Mouse (Mus musculus): ENCODE results near the gene Prr5. TPM values are rescaled to one million over a fixed set of nuclear protein-coding genes. Genes with fewer than 3 reads are reported as not detected.

Gene Prr5
- 10 to 100 TPM; 10.6 to 17.3 TPM for total RNA-seq (2021)

DNA sequence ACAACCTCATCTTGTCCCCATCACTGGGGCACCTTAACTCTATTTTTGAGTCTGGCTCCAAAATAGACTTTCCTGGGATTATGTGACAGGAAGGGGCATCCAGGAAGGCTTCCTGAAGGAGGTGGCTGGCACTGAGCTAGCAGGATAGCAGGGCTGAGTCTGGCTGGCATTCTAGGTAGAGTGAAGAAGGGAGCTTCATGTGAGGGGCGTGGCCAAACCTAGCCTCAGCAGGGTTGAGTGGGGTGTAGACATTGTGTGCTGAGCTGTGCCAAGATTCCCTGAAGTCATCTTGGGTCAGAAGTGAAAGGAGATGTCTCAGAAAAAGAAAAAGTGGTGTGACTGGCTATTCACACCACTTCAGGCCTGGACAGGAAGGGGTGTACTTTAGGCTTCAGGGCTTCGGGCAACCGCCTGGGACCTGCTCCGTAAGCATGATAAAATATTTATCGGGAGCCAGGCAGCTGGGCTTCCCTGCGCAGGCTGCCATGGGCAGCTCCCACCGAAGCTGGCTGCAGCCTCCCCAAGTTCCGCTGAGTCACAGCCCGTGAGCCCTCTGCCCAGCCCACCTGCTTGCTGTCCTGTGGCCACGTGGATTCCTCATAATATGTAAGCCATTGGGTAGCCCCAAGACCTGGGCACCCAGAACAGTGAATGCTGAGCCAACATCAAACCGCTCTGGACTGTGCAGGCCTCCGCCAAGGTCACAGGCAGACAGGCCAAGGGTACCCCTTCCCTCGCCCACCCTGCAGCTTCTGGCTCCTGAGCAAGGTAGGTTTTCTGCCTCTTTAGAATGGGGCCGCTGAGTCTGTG, at the start of gene Prr5:
TSS of gene Prr5 (plus strand) at position 683 of the 810 bp plus-strand sequence.
- no peak for DNase-seq

DNA sequence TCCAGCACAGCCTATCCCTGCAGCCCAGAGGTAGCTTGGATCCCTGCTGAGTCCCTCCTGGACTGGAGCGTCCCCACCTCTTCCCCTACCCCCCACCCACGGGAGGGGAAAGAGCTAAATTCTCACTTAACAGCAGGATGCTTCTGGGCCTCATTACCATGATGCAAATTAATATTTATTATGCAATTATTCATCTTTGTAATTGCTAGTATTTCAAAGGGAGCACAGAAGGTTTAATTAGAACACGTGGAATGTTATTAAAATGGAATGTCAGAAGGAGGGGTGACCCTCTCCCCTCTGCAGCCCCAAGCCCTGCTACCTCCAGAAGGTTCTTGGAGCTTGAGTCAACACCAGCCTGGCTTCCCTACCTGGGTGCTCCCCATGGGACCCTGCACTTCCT, 49.4 kb upstream of the Prr5 start:
- no peak for DNase-seq

DNA sequence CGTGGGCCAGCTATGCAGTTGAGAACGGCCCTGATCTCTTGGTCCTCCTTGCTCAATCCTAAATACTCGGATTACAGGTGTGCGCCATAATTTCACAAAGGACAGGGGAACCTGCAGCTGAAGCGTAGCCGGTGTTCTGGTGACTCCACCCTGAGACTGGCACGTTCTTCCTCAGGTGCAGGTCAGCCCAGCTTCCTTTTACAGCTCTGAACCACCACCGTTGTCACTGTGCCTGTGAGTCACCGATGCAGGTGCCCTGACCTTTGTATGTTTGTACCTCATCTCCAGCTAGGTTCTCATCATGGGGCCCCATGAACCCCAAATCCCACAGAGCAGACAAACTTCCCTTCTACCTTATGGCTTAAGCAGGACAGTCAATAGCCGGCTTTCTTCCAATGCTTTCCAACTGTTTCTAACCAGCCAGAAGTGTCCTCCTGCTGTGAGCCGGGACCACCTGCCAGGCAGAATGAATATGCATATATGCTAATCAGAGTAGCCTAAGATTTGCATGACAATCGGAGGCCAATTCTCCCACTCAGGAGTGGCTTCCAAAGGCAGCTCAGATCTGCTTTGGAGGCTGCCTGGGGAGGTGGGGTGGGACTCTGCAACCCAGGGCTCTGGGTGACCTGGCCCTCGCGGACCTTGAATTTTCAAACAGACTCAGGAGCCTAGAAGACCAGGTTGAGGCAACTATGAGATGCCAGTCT, 47.5 kb upstream of the Prr5 start:
- peak; percentile 18 to 23 for DNase-seq

DNA sequence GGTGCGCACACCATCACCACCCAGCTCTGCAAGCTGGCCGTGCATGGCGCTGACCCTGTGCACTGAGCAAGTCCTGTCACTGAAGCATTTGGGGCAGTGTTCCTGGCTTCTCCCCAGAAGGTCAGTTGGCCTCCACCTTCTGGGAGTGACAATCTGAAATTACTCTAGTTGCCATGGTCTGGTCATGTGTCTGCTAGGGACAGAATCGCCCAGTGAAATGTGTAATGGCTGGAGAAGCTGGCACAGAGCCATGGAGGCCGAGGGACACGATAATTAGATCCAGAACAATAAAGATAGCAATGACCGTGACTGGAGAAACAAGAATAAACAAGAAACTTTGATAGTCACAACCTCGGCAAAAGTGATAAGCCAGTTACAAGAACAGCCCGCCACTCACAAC, 44.5 kb upstream of the Prr5 start:
- DNase-seq: no peak

DNA sequence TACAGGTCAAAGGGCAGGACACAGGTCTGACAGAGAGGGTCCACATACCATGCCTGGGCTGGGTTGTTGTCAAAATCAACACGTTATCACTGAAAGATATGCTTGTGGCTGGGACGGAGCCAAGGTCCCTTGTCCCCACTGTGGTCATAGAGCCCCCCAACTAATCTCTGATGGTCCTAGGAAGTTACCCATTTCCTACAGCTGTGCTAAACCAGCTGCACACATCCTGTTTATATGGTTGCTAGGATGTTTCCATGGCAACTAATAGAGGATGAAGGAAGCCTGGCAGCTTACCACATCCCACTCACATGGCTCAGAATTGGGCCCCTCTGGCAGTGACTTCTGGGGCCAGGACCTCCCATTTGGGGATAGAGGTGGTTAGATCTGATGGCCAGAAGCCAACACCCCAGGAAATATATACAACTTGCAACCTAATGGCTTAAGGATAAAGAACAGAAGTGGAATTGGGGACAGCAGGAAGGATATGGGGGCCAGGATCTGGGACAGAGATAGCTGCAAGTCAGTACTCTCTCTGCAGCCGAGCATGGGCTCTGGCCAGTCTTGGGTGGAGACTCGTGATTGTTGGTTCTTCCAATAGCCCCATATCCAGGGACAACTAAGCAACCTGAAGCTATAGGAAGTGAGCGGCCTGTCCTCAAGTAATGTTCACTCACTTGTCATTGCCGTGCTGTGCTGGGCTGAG, 43.6 kb upstream of the Prr5 start:
- no peak for DNase-seq

DNA sequence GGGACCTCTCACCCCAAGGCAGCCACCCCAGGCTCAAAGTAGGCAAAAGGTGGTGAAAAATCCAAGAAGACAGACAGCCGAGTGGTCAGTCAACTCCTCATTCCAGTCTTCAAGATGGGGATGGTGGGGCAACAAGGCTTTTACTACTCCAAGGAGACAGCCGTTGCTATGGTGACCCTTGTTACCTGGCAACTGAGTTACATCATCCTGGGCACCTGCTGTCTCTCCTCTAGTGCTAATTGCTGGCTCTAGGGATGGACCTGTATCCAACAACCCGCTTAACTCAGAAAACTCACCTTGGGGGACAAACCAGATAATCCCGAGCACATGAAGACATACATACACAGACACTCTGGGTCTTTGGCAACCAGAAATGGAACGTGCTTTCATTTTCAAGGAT, 42.1 kb upstream of the Prr5 start:
- peak; percentile 50 to 51 for DNase-seq

DNA sequence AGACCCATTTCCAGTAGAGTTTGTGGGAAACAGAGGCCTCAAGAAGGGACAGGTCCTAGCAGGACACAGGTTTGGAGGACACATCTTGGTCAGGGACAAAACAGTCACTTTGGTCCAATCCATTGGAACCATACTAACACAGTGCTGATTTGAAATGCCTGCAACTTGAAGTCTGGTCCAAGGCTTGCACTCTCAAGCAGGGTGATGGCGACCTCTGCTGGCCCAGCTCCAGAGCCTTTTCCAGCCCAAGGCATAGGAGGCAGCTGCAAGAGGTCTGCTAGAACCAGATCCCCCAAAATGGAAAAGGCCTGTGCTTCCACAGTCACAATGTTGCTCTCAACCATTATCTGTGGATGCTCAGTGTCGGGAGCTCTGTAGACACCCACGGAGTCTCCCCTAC, 39.7 kb upstream of the Prr5 start:
- peak in 1 of 2 experiments; percentile 49 for DNase-seq

DNA sequence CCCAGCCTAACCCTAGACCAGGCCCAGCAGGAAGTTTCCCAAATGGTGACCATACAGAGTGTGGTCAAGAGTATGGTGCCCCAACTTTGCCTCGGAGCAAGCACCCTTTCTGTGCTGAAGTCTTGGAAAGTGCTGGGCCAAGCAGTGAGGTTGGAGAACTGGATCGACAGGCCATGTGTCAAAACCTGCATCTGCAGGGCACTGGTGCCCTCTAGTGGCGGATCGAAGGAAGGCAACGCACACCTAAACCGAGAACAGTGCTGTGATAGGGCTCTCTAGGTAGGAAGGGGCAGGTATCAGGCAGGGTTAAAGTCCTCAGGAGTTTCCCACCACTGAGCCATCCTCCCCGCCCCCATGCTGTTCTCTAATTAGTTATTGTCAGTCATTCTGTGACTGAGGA, 37.9 kb upstream of the Prr5 start:
- DNase-seq: peak; percentile 70 to 72

DNA sequence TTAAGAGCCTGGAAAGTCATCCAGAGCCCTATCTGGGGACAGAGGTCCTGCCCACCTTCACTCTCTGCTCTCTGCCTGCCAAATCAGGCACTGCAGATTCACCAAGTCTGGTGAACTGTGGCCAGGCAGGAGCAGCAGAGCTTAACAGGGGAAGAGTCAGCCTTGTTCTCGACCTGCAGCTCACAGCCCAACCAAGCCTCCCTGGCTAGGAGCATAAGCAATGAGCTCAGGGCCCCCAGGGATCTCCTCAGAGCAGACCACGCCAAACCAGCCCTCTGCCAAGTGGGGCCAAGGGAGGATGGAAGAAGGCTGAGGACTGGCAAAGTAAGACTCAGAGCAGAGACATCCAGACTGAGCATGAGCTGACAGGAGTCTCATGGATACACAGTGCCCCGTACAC, 35.1 kb upstream of the Prr5 start:
- no peak for DNase-seq

DNA sequence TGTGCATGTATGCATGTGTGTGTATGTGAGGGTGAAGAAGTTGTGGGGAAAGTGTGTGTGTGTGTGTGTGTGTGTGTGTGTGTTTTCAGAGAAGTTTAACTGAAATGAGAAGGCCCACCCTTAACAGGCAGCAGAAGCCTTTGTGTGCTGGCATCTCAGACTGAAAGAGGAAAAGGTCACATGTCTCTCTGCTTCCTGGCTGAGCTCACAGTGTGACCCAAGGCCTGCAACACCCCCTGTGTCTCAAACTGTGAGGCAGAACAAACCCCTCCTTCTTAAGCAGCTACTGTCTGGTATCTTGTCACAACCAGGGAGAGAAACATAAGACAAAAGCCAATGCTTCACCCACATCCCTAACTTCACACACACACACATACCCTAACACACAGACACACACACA, 31.0 kb upstream of the Prr5 start:
- DNase-seq: no peak

DNA sequence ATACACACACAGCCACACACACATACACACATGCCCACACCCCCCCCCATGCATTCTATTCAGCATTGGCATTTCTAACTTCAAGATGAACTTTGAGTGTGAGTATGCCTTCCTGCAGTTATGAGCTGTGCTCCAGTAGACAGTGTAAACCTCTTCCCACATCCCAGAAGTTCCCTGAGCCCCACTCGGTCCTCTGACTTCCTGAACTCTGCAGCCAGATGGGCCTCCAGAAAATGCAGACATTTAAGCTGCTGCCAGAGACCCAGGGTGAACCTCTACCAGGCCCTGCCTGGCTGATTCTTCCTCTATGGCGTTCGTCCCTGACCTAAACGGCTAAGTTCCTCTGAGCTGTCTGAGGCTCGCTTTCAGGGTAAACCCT, 30.4 kb upstream of the Prr5 start:
- DNase-seq: no peak

DNA sequence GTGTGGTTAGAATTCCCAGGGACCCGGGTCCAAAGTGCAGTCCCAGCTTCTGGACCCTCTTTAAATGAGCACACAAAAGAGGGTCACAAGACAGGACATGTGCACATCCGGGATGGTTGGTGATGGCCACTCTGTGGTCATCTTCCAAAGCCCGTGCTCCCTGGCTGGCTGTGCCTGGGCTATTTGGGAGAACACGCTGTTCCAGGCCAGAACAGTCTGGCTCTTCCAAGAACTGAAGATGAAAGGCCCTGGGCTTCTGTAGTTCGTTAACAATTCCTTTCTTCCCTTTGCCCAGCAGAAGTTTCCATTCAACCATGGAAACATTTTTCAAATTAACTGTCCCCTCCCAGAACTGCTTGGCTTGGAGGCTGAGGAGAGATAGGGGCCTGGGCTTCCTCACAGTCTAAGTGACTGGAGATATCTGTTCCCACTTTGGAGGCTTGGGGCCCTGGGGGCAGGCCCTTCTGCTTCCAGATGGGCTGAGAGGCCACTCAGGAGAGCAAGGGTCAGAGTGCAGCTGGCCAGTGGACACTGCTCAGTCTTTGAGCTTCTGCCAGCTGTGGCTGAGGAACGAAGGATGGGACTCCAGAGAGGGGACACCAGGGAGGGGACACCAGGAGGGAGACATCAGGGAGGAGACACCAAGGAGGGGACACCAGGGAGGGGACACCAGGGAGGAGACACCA, 29.8 kb upstream of the Prr5 start:
- peak; percentile 47 to 54 for DNase-seq

DNA sequence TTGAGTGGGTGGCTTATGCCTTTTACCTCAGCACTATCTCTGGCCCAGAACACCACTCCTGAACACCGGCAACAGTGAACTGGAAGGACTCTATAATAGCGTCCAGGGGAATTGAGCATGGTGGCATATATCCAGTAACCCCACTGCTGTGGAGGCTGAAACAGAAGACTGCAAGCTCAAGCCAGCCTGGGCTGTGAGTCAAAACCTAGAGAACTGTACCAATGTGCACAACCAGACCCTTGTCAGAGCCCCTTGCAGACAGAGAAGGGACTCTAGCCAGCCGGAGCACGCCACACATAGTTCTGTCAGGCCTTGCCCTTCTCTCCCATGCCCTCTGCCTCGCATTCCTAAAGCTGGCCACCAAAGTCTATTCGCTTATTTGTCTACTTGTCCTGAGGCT, 28.7 kb upstream of the Prr5 start:
- DNase-seq: peak; percentile 38 to 45

DNA sequence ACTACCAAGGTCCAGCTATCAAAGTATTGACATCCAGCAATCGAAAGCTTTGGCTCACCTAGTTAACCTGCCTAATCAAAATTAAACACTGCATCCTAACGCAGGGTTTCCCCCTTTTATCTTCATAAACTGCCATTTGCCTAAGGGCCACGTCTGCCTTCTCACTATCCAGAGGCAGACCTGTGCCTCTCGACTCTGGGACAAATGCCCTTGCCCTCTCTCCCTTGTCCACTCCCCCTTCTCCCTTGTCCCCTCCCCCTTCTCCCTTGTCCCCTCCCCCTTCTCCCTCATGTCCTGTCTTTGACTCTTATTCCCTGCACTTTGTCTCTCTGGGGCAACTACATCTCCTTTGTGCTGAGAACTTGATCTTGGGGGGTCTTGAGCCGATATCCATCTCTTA, 28.3 kb upstream of the Prr5 start:
- DNase-seq: no peak

DNA sequence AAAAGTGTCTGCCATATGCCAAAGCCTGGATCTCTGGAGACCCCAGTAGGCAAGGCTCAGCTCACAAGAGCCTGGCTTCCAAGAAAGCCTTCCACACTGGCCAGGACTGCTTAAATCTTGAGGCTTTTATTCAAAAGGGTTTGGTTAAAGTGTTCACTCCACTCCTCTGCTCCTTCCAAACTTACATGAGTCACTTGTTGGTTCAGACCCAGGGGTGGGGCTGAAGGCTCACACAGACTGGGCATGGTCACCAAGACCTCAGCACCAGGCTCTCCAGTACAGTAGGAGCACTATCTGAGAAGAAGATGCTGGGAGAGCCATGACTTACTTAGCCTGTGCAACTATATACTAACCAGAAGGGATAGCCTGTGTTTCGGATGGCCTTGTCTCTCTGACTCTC, 27.5 kb upstream of the Prr5 start:
- DNase-seq: no peak

DNA sequence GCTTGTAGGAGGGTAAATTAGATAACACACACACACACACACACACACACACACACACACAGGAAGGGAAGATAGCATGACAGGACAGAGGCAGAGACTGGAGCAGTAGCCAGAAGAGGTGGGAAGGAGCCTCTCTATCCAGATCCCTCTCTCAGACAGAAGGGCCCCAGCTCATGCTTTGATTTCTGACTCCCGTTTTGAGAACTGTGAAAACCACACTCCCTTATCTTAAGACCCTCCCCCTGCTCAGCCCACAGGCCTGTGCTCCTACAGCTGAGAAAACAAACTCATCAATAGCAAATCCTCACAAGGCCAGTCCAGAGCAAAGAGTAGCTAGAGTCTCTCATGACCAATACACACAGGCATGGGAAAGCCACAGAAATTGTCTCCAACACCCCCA, 26.2 kb upstream of the Prr5 start:
- no peak for DNase-seq

DNA sequence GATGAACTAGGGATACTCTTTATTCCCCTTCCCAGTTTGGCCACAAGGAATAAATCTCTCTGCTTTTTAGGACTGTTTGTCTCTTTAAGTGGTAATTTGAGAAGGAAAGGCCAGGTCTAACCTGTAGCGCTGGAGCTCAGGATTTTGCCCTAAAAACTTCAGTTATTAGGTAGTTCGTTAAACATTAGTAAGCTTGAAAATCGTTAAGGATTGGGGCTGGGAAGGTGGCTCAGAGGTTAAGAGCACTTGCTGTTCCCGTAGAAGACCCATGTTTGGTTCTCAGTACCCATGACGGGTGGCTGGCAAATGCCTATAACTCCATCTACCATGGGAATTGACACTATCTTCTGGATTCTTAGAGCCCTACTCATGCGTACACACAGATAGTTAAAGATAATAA, 17.9 kb upstream of the Prr5 start:
- DNase-seq: no peak

DNA sequence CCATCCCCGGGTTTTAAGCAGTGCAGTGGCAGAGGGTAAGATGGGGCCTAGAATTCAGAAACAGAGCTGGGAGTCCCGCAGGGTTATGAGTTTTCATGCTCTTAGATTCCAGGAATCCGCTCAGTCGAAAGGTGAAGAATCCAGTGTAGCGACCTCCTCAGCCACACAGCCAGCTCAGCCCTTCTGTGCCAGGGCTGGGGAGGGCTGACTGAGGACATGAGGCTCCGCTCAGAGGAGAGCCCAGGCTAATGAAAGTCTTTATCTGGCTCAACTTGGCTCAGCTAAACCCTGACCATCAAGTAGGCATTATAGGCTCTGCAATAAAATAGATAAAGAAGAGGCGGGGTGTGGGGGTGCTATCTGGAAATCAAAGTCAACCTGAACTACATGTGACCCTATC, 16.3 kb upstream of the Prr5 start:
- no peak for DNase-seq

DNA sequence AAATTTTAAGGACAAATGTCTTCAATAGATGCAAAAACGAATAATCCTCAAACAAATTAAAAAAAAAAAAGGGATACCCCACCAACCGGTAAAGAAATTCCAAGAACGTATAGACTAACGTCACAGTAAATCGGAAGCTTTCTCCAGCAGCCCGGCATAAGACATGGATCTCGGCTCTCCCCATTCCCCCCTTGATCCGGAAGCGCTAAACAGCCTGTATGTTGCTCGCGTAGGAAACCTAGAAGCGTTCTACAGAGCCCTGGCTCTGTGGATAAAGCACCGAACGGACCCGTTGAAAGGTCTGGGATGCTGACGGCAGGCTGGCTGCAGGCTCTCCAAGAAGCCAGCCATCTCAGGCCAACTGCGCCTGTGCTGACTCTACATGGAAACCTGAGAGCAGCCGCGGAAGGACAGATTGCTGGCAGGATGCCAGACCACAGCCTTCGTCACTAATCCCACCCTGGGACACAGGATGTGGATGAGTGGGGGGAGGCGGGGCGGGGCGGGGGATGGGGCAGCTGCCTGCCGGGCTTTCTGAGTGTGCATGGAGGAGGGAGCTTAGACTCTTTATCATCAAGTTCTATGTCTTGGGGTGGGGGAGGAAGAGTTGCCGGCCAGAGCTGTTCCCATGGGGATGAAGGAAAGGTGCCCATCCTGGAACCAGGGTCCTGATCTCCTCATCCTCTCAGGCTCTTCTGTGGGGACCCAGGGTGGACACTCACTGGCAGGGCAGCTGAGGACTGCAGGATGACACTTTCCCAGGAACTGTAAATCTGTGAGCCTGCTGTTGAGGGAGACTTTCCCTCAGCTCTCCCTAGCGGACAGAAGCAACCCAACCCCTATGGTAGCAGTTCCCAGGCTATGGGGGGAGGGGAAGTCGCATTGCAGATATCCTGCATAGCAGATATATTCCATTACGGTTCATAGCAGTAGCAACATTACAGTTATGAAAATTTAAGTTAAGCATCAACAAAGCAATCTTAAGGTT, 15.1 kb upstream of the Prr5 start:
- DNase-seq: peak; percentile 54 to 61

DNA sequence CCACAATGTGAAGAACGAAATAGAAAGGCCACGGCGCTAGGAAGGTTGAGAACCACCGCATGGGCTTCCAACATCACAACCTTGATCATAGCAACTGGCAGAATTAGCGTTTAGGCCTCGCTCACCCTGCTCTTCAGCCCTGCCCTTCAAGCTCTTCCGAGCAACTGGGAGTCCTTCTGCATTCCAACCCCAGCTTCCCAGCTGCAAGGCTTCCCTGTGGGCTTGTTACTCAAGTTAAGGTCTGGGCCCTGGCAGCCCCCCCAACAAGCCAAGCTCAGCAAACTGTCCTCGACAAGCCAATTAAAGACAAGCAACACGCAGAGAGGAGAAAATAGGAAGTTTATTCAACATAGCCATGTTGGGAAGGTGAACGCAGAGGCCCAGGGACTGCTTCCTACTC, 14.4 kb upstream of the Prr5 start:
- no peak for DNase-seq

DNA sequence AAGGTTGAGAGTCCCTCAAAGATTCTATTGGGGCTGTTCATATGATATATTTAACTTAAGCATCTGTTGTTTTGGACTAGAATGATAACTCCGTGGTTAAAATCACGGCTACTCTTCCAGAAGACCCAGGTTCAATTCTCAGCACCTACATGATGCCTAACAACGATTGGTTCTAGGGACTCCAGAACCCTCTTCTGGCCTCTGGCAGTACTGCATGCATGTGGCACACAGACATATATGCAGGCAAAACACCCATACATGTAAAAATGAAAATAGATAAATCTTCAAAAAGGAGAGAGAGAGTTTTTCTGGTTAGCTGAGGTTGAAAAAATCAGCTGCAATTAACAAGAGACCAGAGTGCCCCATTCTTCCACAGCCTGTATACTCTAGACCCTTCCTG, 12.7 kb upstream of the Prr5 start:
- DNase-seq: no peak

Data from layer of hippocampus, postnatal 36 days (tissue).